Mouse (Mus musculus) neural tube, embryonic 12.5 days (tissue): ENCODE results near the gene Rsu1. TPM values are rescaled to one million over a fixed set of nuclear protein-coding genes. Genes with fewer than 3 reads are reported as not detected.

Source experiments
- ATAC-seq: fragments of 200-750 bp; cut with Nextera tagmentation; 2 replicates; pipeline ENCODE4 v1.8.0; 2017; ENCODE audit warnings: low read depth, mild to moderate bottlenecking, moderate TSS enrichment, moderate library complexity; ENCODE audit not compliant: low FRiP score
- H3K27ac ChIP-seq: fragments of 300-500 bp; sonication (generic); 2 replicates; pipeline ENCODE4 v1.5.1; 2016
- H3K27me3 ChIP-seq: fragments of 300-500 bp; sonication (generic); replicated peaks from 2 replicates; pipeline ENCODE4 v1.6.1; 2016; ENCODE audit warnings: mild to moderate bottlenecking
- H3K36me3 ChIP-seq: fragments of 300-500 bp; sonication (generic); 2 replicates; pipeline ENCODE4 v1.6.1; 2016; ENCODE audit warnings: mild to moderate bottlenecking
- H3K4me1 ChIP-seq: fragments of 300-500 bp; sonication (generic); 2 replicates; pipeline ENCODE4 v1.6.1; 2016
- H3K4me2 ChIP-seq: fragments of 300-500 bp; sonication (generic); replicated peaks from 2 replicates; pipeline ENCODE4 v1.6.1; 2016; ENCODE audit warnings: mild to moderate bottlenecking
- H3K4me3 ChIP-seq: fragments of 300-500 bp; sonication (generic); 2 replicates; pipeline ENCODE4 v1.5.1; 2016
- H3K9ac ChIP-seq: fragments of 300-500 bp; sonication (generic); 2 replicates; pipeline ENCODE4 v1.6.1; 2016; ENCODE audit warnings: mild to moderate bottlenecking
- H3K9me3 ChIP-seq: fragments of 300-500 bp; sonication (generic); 2 replicates; pipeline ENCODE4 v1.6.1; 2016; ENCODE audit warnings: mild to moderate bottlenecking
- WGBS: fragments of 180-500 bp; shearing (Covaris S2); methylation state at CpG from one replicate; pipeline ENCODE4 v1.1.7; 2016; 5-methylcytosine and 5-hydroxymethylcytosine counted together
- polyA plus RNA-seq: library from polyadenylated mRNA; unstranded; fragments of >200 nt; fragmentation: Nextera tagmentation; extraction: Ambion mirVana; gene quantifications from 2 replicates; pipeline ENCODE4 v1.2.1, GENCODE M21; 2016

Rsu1 gene
- polyA plus RNA-seq, 1 experiment from 2014 or later: 73.4 TPM

GRCm38 (mm10) chr2:13177698-13178395 lies 93.4 kb downstream of the Rsu1 start:
- H3K9me3 ChIP-seq: no peaks in the 10 kb centered on the region
- no peak overlapping the region for H3K27ac ChIP-seq
- H3K9ac ChIP-seq: no peak overlapping the region
- WGBS: 63% methylated on average over 10 of the region's 10 CpGs
- peak; percentile 31; the same call in 1 of the 2 replicates for ATAC-seq
- H3K4me3 ChIP-seq: no peak overlapping the region
- peaks cover 36% of the 10 kb centered on the region for H3K4me1 ChIP-seq
- H3K27me3 ChIP-seq: no peaks in the 10 kb centered on the region
- H3K4me2 ChIP-seq: 0 out of 2 replicates have a peak overlapping the region, but pooled peaks have one; percentile 12
- no peaks in the 10 kb centered on the region for H3K36me3 ChIP-seq

- no peak overlapping the region for H3K4me3 ChIP-seq
- H3K27me3 ChIP-seq: no peaks in the 10 kb centered on the region
- peaks cover 36% of the 10 kb centered on the region for H3K4me1 ChIP-seq
- H3K4me2 ChIP-seq: peak overlapping the region; percentile 38; the same call in 1 of the 2 replicates
- H3K9ac ChIP-seq: no peak overlapping the region
- 38% methylated on average over 4 of the region's 4 CpGs for WGBS
- no peaks in the 10 kb centered on the region for H3K36me3 ChIP-seq
- ATAC-seq: peak; percentile 77
- 0 out of 2 replicates have a peak overlapping the region, but pooled peaks have one; percentile 10 for H3K27ac ChIP-seq
- no peaks in the 10 kb centered on the region for H3K9me3 ChIP-seq
These were observed 95.0 kb downstream of the Rsu1 start for GRCm38 (mm10) chr2:13176304-13176620.

GRCm38 (mm10) chr2:13175536-13176303 lies 95.5 kb downstream of the Rsu1 start:
- Histone ChIP-seq H3K9me3 (no peaks in the 10 kb centered on the region), H3K4me3 (no peak overlapping the region), H3K4me1 (peaks cover 36% of the 10 kb centered on the region), H3K36me3 (no peaks in the 10 kb centered on the region), H3K27me3 (no peaks in the 10 kb centered on the region), H3K27ac (0 out of 2 replicates have a peak overlapping the region, but pooled peaks have one; percentile 9), H3K4me2 (peak overlapping the region; percentile 38), H3K9ac (no peak overlapping the region)
- peak; percentile 86 for ATAC-seq
- WGBS: 34% methylated on average over 28 of the region's 28 CpGs

GRCm38 (mm10) chr2:13174461-13174860 lies 96.8 kb downstream of the Rsu1 start:
- no peak overlapping the region for H3K9ac ChIP-seq
- H3K36me3 ChIP-seq: no peaks in the 10 kb centered on the region
- H3K9me3 ChIP-seq: no peaks in the 10 kb centered on the region
- peaks cover 36% of the 10 kb centered on the region for H3K4me1 ChIP-seq
- 66% methylated on average over 7 of the region's 7 CpGs for WGBS
- no peaks in the 10 kb centered on the region for H3K27me3 ChIP-seq
- no peak overlapping the region for H3K4me2 ChIP-seq
- no peak for ATAC-seq
- H3K4me3 ChIP-seq: no peak overlapping the region
- no peak overlapping the region for H3K27ac ChIP-seq

- no peaks in the 10 kb centered on the region for H3K27me3 ChIP-seq
- H3K9ac ChIP-seq: no peak overlapping the region
- peaks cover 14% of the 10 kb centered on the region for H3K4me1 ChIP-seq
- H3K27ac ChIP-seq: no peak overlapping the region
- 69% methylated on average over 5 of the region's 5 CpGs for WGBS
- H3K4me2 ChIP-seq: no peak overlapping the region
- ATAC-seq: no peak
- no peaks in the 10 kb centered on the region for H3K36me3 ChIP-seq
- no peak overlapping the region for H3K4me3 ChIP-seq
- no peaks in the 10 kb centered on the region for H3K9me3 ChIP-seq
These were observed 100.6 kb downstream of the Rsu1 start for GRCm38 (mm10) chr2:13170651-13171050.

- Histone ChIP-seq H3K4me3 (no peak overlapping the region), H3K9me3 (no peaks in the 10 kb centered on the region), H3K36me3 (no peaks in the 10 kb centered on the region), H3K27me3 (no peaks in the 10 kb centered on the region), H3K4me2 (no peak overlapping the region), H3K27ac (no peak overlapping the region), H3K9ac (no peak overlapping the region), H3K4me1 (peaks cover 7% of the 10 kb centered on the region)
- 95% methylated on average over 6 of the region's 6 CpGs for WGBS
- ATAC-seq: no peak
These were observed 101.3 kb downstream of the Rsu1 start for GRCm38 (mm10) chr2:13169962-13170361.

- whole genome bisulfite sequencing: 91% methylated on average over 4 of the region's 4 CpGs
- Histone ChIP-seq H3K4me1 (peaks cover under 1% of the 10 kb centered on the region; the same call in 1 of the 2 replicates), H3K27ac (no peak overlapping the region), H3K36me3 (no peaks in the 10 kb centered on the region), H3K9me3 (no peaks in the 10 kb centered on the region), H3K9ac (no peak overlapping the region), H3K4me3 (no peak overlapping the region), H3K27me3 (no peaks in the 10 kb centered on the region), H3K4me2 (no peak overlapping the region)
- ATAC-seq: no peak
These were observed 101.9 kb downstream of the Rsu1 start for GRCm38 (mm10) chr2:13169158-13169890.

GRCm38 (mm10) chr2:13168743-13169142 lies 102.5 kb downstream of the Rsu1 start:
- ATAC-seq: peak; percentile 6; the same call in 1 of the 2 replicates
- no peaks in the 10 kb centered on the region; the same call in 1 of the 2 replicates for H3K4me1 ChIP-seq
- no peaks in the 10 kb centered on the region for H3K9me3 ChIP-seq
- no peak overlapping the region for H3K4me2 ChIP-seq
- H3K27ac ChIP-seq: no peak overlapping the region
- 47% methylated on average over 5 of the region's 5 CpGs for WGBS
- H3K4me3 ChIP-seq: no peak overlapping the region
- H3K36me3 ChIP-seq: no peaks in the 10 kb centered on the region
- H3K27me3 ChIP-seq: no peaks in the 10 kb centered on the region
- no peak overlapping the region for H3K9ac ChIP-seq

- H3K4me2 ChIP-seq: no peak overlapping the region
- H3K4me3 ChIP-seq: no peak overlapping the region
- H3K36me3 ChIP-seq: no peaks in the 10 kb centered on the region
- 70% methylated on average over 2 of the region's 2 CpGs for WGBS
- no peaks in the 10 kb centered on the region for H3K9me3 ChIP-seq
- H3K9ac ChIP-seq: no peak overlapping the region
- H3K27ac ChIP-seq: no peak overlapping the region
- no peaks in the 10 kb centered on the region for H3K4me1 ChIP-seq
- no peak for ATAC-seq
- no peaks in the 10 kb centered on the region for H3K27me3 ChIP-seq
These were observed 109.5 kb downstream of the Rsu1 start for GRCm38 (mm10) chr2:13161717-13162116.

- Histone ChIP-seq H3K9ac (no peak overlapping the region), H3K27me3 (no peaks in the 10 kb centered on the region), H3K4me3 (no peak overlapping the region), H3K27ac (no peak overlapping the region), H3K9me3 (no peaks in the 10 kb centered on the region), H3K4me2 (no peak overlapping the region), H3K4me1 (no peaks in the 10 kb centered on the region), H3K36me3 (no peaks in the 10 kb centered on the region)
- ATAC-seq: no peak
- WGBS: 77% methylated on average over 6 of the region's 6 CpGs
These were observed 126.0 kb downstream of the Rsu1 start for GRCm38 (mm10) chr2:13145245-13145644.

- 80% methylated on average over 2 of the region's 2 CpGs for WGBS
- Histone ChIP-seq H3K27me3 (no peaks in the 10 kb centered on the region), H3K4me1 (peaks cover 9% of the 10 kb centered on the region), H3K4me2 (no peak overlapping the region), H3K9me3 (no peaks in the 10 kb centered on the region), H3K9ac (no peak overlapping the region), H3K36me3 (no peaks in the 10 kb centered on the region), H3K4me3 (no peak overlapping the region), H3K27ac (no peak overlapping the region)
- ATAC-seq: no peak
These were observed 136.3 kb downstream of the Rsu1 start for GRCm38 (mm10) chr2:13134890-13135289.

GRCm38 (mm10) chr2:13132841-13133240 lies 138.4 kb downstream of the Rsu1 start:
- 83% methylated on average over 8 of the region's 8 CpGs for WGBS
- no peaks in the 10 kb centered on the region for H3K36me3 ChIP-seq
- no peak overlapping the region for H3K9ac ChIP-seq
- H3K9me3 ChIP-seq: no peaks in the 10 kb centered on the region
- no peak overlapping the region for H3K4me3 ChIP-seq
- H3K27ac ChIP-seq: no peak overlapping the region
- ATAC-seq: no peak
- H3K4me2 ChIP-seq: no peak overlapping the region
- H3K27me3 ChIP-seq: no peaks in the 10 kb centered on the region
- H3K4me1 ChIP-seq: peaks cover 16% of the 10 kb centered on the region
